Mouse (Mus musculus) embryonic facial prominence, embryonic 10.5 days (tissue): ENCODE measurements around the gene Paqr7. TPM values are rescaled to one million over a fixed set of nuclear protein-coding genes. Genes with fewer than 3 reads are reported as not detected.

Experiments
- DNase-seq: peaks from one replicate; pipeline ENCODE4 v3.0.0-alpha.2; 2017; ENCODE audit warnings: low spot score
- H3K27ac ChIP-seq: fragments of 300-500 bp; sonication (generic); replicated peaks from 2 replicates; pipeline ENCODE4 v1.5.1; 2016; ENCODE audit warnings: mild to moderate bottlenecking
- H3K27me3 ChIP-seq: fragments of 300-500 bp; sonication (generic); replicated peaks from 2 replicates; pipeline ENCODE4 v1.6.1; 2016; ENCODE audit warnings: low read depth, mild to moderate bottlenecking; ENCODE audit not compliant: poor library complexity, severe bottlenecking
- H3K36me3 ChIP-seq: fragments of 300-500 bp; sonication (generic); replicated peaks from 2 replicates; pipeline ENCODE4 v1.6.1; 2016; ENCODE audit warnings: mild to moderate bottlenecking, moderate library complexity
- H3K4me1 ChIP-seq: fragments of 300-500 bp; sonication (generic); 2 replicates; pipeline ENCODE4 v1.6.1; 2016
- H3K4me3 ChIP-seq: fragments of 300-500 bp; sonication (generic); 2 replicates; pipeline ENCODE4 v1.5.1; 2016; ENCODE audit warnings: mild to moderate bottlenecking, moderate library complexity
- H3K9me3 ChIP-seq: fragments of 300-500 bp; sonication (generic); 2 replicates; pipeline ENCODE4 v1.6.1; 2016; ENCODE audit warnings: mild to moderate bottlenecking
- WGBS: fragments of 180-500 bp; shearing (Covaris S2); methylation state at CpG from one replicate; pipeline ENCODE4 v1.1.7; 2016; 5-methylcytosine and 5-hydroxymethylcytosine counted together
- polyA plus RNA-seq: library from polyadenylated mRNA; unstranded; fragments of >200 nt; fragmentation: Nextera tagmentation; extraction: Ambion mirVana; gene quantifications from 2 replicates; pipeline ENCODE4 v1.2.1, GENCODE M21; 2016

The Paqr7 gene
- 1.2 and 2.1 TPM in 2 replicates for polyA plus RNA-seq

DNA sequence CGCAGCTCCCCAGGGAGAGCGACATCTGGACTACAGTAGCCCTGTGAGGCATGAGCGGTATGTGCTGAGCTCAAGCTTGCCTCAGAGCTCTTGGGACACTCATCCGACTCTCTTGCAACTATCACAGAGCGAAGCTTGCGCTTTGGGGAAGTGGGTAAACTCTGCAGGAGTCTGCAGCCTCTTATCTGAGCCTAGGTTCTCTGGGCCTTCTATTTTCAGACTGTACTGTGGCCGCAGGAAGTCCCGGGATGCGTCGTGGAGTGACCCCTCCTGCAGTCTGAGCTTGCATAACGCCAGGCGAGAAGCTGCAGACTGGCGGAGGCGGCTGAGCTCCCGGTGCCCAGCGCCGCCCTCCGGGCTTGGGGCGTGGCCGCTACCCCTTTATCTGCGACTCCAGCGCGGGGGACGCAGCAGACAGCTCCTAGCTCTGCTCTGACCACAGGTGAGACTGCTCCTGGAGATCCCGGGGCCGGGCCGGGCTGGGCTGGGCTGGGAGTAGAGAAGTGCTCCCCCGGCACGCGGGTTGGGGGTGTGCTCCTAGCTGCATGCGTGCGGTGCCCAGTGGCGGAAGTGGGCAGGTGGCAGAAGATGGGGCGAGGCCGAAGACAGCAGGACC lies at the start of gene Paqr7:
Gene Paqr7, plus strand, starts transcription at position 103 of the 616 bp plus-strand sequence.
- peak; percentile 66 for DNase-seq
- H3K36me3 ChIP-seq, result no peaks in the 10 kb centered on the region
- H3K27ac ChIP-seq, result peak within 1 kb of the TSS; percentile 81
- H3K9me3 ChIP-seq, result no peaks in the 10 kb centered on the region
- H3K27me3 ChIP-seq, result peaks cover 27% of the 10 kb centered on the region
- H3K4me1 ChIP-seq, result peaks cover 29% of the 10 kb centered on the region
- 3% methylated on average over 35 of the region's 35 CpGs for WGBS
- H3K4me3 ChIP-seq, result peak within 1 kb of the TSS; percentile 77

DNA sequence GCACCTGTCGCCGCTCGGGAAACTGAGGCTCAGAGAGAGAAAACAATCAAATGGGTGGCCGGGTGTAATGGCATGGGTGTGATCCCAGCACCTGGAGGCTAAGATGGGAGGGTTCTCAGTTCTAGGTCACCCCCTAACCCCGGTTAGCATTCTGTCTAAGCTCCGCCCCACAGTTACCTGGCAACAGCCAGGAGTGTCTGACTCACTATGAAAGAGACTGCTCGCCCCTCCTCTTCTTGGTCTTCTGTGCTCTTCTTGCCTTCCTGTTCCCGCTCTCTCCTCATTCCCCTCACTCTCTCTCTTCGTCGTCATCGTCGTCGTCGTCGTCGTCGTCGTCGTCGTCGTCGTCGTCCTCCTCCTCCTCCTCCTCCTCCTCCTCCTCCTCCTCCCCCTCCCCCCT lies 48.5 kb upstream of the Paqr7 start:
- Histone ChIP-seq H3K9me3 (no peaks in the 10 kb centered on the region), H3K36me3 (no peaks in the 10 kb centered on the region), H3K4me3 (0 out of 2 replicates have a peak overlapping the region, but pooled peaks have one; percentile 8), H3K27me3 (peaks cover 59% of the 10 kb centered on the region), H3K4me1 (peaks cover 37% of the 10 kb centered on the region), H3K27ac (no peak overlapping the region)
- WGBS, result 44% methylated on average over 23 of the region's 23 CpGs
- DNase-seq, result no peak

DNA sequence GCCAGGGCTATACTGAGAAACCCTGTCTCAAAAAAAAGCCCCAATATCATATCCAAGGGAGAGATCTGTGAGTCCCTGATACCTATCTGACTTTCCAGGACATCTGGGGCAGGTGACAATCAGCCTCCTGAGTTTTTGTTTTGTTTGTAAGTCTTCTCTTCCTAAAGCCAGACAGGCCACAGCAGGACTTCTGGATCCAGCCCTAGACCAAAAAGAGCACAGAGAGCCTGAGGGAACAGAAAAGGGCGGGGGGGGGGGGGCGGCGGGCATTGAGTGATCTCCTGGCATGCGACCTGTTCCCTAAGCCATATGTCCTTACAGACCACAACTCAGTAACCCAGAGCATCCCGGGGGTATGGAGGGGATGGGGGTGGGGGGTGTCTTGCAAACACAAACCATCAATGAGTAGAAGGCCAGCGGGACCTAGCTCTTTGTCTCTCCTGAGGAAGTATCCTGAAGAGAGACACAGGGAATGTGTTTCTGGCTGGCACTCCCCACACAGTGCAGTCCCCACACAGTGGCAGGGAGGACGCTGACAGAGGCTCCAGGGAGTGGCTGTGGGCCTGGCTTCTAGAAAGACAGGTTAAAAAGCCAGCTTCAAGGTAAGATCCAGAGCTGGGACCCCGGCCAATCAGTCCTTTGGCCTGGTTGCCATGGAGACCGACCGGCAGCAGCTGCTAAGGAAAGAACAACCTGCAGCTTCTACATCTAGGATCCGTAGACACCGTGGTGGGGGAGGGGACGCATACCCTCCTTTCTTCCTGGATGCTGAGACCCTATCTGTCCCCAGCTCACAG lies 46.7 kb upstream of the Paqr7 start:
- WGBS, result 17% methylated on average over 13 of the region's 13 CpGs
- H3K9me3 ChIP-seq, result no peaks in the 10 kb centered on the region
- peak overlapping the region; percentile 77 for H3K27ac ChIP-seq
- H3K4me1 ChIP-seq, result peaks cover 42% of the 10 kb centered on the region
- DNase-seq, result peak; percentile 70
- 0 out of 2 replicates have a peak overlapping the region, but pooled peaks have one; percentile 42 for H3K4me3 ChIP-seq
- no peaks in the 10 kb centered on the region for H3K36me3 ChIP-seq
- H3K27me3 ChIP-seq, result peaks cover 77% of the 10 kb centered on the region

DNA sequence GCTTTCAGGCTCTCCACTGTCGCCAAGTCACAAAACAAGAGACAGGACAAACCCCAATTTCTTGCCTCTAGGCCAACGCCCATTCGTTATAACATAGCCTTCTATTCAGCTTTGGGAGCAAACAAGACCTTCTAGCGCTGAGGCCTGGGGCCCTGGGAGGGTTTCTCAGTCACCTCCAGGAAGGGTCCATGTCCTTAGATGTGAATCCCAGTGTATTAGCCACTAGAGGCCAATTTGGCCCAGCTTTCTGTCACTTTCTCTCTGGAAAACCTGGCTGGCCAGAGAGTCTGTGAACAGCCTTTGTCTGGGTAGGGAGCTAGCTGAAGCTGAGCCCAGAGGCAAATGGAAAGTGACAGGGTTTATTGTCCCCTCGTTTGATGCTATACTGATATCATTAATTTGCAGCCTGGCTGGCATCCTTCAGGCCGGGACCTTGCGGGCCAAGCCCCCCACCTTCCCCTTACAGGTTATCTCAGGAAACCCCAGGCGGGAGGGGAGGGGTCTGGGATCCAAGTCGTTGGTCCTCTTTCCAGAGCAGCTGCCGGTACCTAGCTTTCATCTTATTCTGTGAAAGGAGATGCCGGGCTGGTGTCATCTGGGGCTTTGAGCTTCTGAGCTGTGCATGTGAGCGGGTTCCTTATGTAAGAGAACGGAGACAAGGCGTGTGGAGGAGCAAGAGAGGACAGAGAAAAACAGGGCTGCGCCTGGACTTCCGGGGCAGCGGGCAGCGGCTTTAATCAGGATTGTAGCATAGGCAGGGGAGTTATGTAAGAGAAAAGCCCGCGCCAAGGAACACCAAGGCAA lies 45.9 kb upstream of the Paqr7 start:
- DNase-seq, result peak; percentile 42
- peak overlapping the region; percentile 77 for H3K27ac ChIP-seq
- H3K9me3 ChIP-seq, result no peaks in the 10 kb centered on the region
- no peaks in the 10 kb centered on the region for H3K36me3 ChIP-seq
- WGBS, result 13% methylated on average over 20 of the region's 20 CpGs
- H3K4me1 ChIP-seq, result peaks cover 47% of the 10 kb centered on the region
- H3K27me3 ChIP-seq, result peaks cover 84% of the 10 kb centered on the region
- peak overlapping the region; percentile 42 for H3K4me3 ChIP-seq

DNA sequence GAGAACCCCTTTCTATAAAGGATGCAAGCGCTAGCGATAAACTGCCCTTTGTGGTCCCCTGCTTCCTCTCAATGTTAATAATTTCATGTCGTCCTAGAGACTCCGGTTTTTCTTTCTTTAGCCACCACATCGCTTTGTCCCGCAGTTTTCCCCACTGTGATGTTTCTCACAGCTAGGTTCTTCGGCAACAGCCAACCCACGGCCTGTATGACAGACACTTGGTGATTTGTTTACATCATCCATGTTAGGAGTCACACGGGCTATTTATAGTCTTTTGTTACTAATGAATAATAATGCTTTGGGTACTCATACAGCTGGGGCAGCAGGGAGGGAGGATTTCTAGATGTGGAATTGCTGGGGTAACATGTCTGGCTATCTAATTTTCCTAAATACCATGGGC lies 45.0 kb upstream of the Paqr7 start:
- peaks cover 44% of the 10 kb centered on the region for H3K4me1 ChIP-seq
- H3K27me3 ChIP-seq, result peaks cover 84% of the 10 kb centered on the region

DNA sequence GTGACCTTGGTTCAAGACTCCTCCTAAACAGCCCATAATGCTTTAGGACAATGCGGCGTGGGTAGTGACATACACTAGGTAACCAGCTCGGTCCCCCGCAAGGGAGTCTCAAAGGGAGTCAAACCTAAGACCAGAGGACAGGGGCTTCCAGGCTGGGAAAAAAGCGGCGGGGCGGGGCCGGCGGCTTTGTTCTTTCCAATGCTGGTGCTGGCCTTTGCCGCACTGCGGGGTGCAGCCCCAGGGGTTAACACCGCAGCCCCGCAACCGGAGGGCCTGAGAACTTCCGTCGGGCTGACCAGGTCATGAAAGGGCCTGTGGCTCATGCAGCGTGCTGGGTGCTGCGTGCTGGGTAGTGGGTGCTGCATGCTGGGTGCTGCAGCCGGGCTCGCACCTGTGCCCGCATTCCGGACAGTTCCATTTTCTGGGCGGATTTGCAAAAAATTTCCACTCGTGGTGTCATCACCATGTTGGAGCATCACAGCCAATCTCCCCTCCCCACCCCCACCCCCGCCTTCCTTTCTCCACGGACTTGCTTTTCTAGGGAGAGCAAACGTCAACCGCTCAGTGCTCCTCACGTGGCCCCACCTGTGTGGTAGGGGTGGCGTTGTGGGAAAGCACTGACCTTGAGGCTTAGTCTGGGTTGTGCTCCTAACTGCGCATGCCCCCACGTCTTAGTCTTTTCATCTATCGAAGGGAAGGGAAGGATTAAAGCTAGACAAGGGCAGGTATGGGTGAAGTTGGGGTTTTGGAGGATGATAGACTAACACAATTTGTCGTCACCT lies 42.7 kb upstream of the Paqr7 start:
- 25% methylated on average over 34 of the region's 34 CpGs for WGBS
- Histone ChIP-seq H3K27me3 (peaks cover 66% of the 10 kb centered on the region), H3K4me1 (peaks cover 49% of the 10 kb centered on the region), H3K27ac (no peak overlapping the region; the same call in 1 of the 2 replicates), H3K4me3 (peak overlapping the region; percentile 37), H3K36me3 (no peaks in the 10 kb centered on the region), H3K9me3 (no peaks in the 10 kb centered on the region)
- peak; percentile 46 for DNase-seq

More for the DNA sequence above, 45.0 kb upstream of the Paqr7 start:
- no peak overlapping the region for H3K27ac ChIP-seq
- no peak overlapping the region for H3K4me3 ChIP-seq
- H3K36me3 ChIP-seq, result no peaks in the 10 kb centered on the region
- WGBS, result 75% methylated on average over 9 of the region's 9 CpGs
- H3K9me3 ChIP-seq, result no peaks in the 10 kb centered on the region
- DNase-seq, result no peak

DNA sequence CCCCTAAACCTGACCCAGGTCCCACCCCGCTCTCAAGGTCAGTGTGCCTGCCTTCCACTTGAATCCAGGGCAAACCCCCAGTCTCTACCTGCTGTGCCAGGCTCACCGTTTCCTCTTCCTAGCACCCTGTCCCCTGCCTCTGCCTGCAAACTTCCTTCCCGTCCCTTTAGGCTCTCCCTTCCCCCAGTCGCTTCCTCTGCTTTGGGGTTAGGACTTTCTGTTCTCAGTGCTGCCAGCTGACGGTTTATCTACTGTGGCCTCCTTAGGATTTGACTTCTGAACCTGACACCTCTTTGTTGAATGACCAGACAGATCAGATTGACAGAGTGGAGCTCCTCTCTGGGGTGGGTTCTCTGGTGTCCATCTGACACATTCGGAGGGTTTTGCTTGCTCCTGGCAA lies 41.2 kb upstream of the Paqr7 start:
- H3K36me3 ChIP-seq, result no peaks in the 10 kb centered on the region
- no peaks in the 10 kb centered on the region for H3K9me3 ChIP-seq
- peaks cover 51% of the 10 kb centered on the region for H3K27me3 ChIP-seq
- H3K27ac ChIP-seq, result peak overlapping the region; percentile 7; the same call in 1 of the 2 replicates
- WGBS, result 38% methylated on average over 6 of the region's 6 CpGs
- H3K4me3 ChIP-seq, result no peak overlapping the region
- peaks cover 37% of the 10 kb centered on the region for H3K4me1 ChIP-seq
- DNase-seq, result no peak

DNA sequence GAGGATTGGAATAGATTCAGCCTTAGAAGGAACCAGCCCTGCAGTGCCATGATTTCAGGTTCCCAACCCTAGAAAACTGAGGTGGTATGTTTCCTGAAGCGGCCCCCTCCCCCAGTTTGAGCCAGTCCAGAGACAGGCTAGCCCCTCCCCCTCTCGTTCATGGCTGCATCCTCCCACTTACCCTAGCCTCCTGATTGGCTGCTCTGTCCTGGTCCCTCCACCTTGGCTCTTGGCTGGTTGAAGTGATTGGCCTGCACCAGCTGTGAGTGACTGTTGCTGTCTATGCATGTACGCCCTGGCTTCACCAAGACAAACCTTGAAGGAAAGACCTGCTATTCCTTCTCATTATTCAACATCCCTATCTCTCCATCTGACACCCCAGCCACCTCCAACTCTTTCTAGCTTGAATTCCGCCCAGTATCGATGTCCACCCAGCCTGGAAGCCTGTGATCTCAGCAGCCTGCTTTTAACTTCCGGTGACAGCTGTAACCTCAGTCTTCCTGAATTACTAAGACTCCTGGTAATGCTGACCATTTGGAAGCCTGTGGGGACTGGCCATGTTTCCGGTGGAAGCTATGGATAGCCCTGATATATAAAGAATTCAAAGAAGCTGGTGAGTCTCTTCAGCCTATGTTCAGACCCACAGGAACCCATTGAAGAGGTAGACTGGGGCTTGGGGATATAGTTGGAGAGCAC lies 39.2 kb upstream of the Paqr7 start:
- H3K36me3 ChIP-seq, result no peaks in the 10 kb centered on the region
- peak; percentile 45 for DNase-seq
- WGBS, result 57% methylated on average over 7 of the region's 7 CpGs

DNA sequence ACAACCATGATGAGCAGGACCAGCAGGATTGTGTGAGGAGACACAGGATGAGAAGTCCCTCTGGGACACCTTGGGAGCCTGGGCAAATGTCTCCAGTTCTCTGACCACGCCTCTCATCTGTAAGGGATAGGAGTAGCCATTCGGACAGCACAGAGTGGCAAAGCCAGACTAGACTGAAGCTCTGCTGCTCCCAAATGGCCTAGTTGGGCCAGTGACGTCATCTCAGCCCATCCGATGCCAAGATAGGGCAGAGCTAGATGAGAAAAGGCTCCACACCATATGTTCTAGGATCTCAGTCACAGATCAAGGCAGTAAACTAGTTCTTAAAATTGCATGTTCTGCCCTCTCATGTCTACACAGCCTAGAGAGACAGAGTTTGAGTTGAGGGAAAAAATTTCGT lies 37.6 kb upstream of the Paqr7 start:
- Histone ChIP-seq H3K36me3 (no peaks in the 10 kb centered on the region), H3K4me1 (peaks cover 20% of the 10 kb centered on the region), H3K9me3 (no peaks in the 10 kb centered on the region), H3K27ac (no peak overlapping the region), H3K4me3 (no peak overlapping the region), H3K27me3 (peaks cover 16% of the 10 kb centered on the region)
- 85% methylated on average over 5 of the region's 5 CpGs for WGBS
- no peak for DNase-seq

More for the DNA sequence above, 39.2 kb upstream of the Paqr7 start:
- Histone ChIP-seq H3K4me3 (no peak overlapping the region), H3K9me3 (no peaks in the 10 kb centered on the region), H3K27me3 (peaks cover 32% of the 10 kb centered on the region), H3K27ac (no peak overlapping the region), H3K4me1 (peaks cover 25% of the 10 kb centered on the region)

DNA sequence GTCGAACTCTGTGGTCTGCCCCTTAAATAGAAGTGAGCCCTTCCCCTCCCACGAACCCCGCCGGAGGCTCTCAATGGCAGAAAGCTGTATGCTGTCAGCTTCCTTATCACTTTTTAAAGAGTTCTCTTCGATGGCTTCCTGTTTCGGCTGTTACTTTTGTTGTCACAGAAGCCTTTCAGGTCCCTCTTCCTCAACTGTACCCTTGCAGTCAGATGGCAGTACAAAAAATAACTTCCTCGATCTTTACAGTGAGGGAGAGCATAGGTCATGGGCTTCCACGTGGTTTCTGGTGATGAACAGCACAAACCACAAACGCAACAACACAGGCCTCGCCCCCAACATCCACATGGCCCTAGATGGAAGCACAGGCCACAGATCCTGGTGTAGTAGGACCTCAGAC lies 36.2 kb upstream of the Paqr7 start:
- peaks cover 9% of the 10 kb centered on the region for H3K27me3 ChIP-seq
- H3K9me3 ChIP-seq, result no peaks in the 10 kb centered on the region
- H3K27ac ChIP-seq, result no peak overlapping the region
- H3K36me3 ChIP-seq, result no peaks in the 10 kb centered on the region
- 81% methylated on average over 10 of the region's 10 CpGs for WGBS
- DNase-seq, result no peak
- H3K4me1 ChIP-seq, result peaks cover 13% of the 10 kb centered on the region
- H3K4me3 ChIP-seq, result no peak overlapping the region

DNA sequence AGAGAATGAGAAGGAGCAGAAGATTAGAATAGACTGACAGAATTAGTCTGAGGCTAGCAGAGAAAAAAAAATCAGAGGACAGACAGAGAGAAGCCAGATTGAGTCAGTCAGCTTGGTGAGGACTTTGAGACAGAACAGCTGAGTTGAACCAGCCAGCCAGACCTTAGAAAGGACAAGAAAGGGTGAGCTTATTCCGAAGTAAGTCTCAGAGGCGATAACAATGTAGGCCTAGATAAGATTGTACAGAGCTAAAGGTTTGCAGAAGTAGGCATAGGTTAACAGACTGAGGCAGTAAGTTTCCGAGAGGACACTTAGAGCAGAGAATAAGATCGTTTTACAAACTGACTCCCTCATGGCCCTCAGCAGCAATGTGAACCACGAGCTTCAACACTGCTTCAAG lies 35.2 kb upstream of the Paqr7 start:
- no peak overlapping the region for H3K4me3 ChIP-seq
- H3K27me3 ChIP-seq, result peaks cover 16% of the 10 kb centered on the region
- no peaks in the 10 kb centered on the region for H3K9me3 ChIP-seq
- no peak for DNase-seq
- H3K27ac ChIP-seq, result no peak overlapping the region
- H3K4me1 ChIP-seq, result peaks cover 13% of the 10 kb centered on the region
- no peaks in the 10 kb centered on the region for H3K36me3 ChIP-seq
- WGBS, result 79% methylated on average over 5 of the region's 5 CpGs
